Mouse (Mus musculus) CH12.LX (cell line): ENCODE measurements around the gene Hs1bp3.

ENCODE experiments used
- MAZ ChIP-seq: IDR thresholded peaks from 2 replicates; pipeline ENCODE4 v1.6.1; 2012; ENCODE audit warnings: low read depth, mild to moderate bottlenecking, inconsistent platforms, low read length, improper control_type of control experiment, moderate library complexity
- TCF12 ChIP-seq: IDR thresholded peaks from 2 replicates; pipeline ENCODE4 v1.6.1; 2014; ENCODE audit warnings: low read depth, mild to moderate bottlenecking, inconsistent platforms, low read length, improper control_type of control experiment

DNA sequence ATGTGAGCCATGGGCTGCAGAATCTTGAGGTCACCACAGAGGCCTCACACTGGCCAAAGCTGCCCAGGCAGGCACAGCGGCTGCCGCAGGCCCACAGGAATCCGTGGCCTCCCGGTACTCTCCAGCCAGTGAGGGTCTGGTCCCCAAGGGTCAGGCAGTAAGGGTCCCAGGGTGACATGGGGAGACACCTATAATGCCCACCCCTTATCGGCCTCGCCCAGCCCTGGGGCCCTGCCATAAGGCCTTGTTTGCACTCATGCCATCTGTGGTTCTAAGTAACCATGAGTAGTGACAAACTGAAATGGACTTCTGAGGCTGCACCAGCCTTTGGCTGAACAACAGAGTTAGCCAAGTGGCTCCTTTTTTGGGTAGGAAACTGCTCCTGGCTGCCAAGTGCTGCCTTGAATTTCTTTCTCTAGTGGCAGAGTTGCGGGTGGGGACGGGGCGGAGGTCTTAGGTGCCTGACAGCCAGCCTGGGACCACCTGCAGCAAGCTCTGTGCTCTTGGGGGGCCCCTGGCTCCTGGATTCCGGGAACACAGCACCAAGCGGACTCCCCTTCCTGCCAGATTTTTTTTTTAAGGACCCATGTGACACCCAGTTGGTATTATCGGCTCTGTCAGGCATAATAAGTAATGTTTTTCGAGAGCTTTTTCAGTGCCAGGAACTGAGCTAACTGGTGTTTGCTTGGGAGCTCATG is 12.2 kb downstream of the Hs1bp3 start:
- no peak for TF ChIP-seq MAZ
- TF ChIP-seq TCF12: no peak
